Mouse (Mus musculus) neural tube, embryonic 11.5 days (tissue): ENCODE results near the gene Gzmk. TPM values are rescaled to one million over a fixed set of nuclear protein-coding genes. Genes with fewer than 3 reads are reported as not detected.

Experiments used
- ATAC-seq: fragments of 200-750 bp; cut with Nextera tagmentation; 2 replicates; pipeline ENCODE4 v1.8.0; 2017; ENCODE audit warnings: moderate number of reproducible peaks, mild to moderate bottlenecking, moderate TSS enrichment, moderate library complexity; ENCODE audit not compliant: insufficient read depth, low FRiP score, low TSS enrichment
- DNase-seq: peaks from one replicate; pipeline ENCODE4 v3.0.0-alpha.2; 2015; ENCODE audit warnings: low spot score
- H3K27ac ChIP-seq: fragments of 300-500 bp; sonication (generic); 2 replicates; pipeline ENCODE4 v1.5.1; 2014; ENCODE audit warnings: low read depth, mild to moderate bottlenecking, low read length
- H3K27me3 ChIP-seq: fragments of 300-500 bp; sonication (generic); 2 replicates; pipeline ENCODE4 v1.6.1; 2014; ENCODE audit warnings: mild to moderate bottlenecking, low read length, mixed read lengths; ENCODE audit not compliant: control insufficient read depth, insufficient read depth
- H3K36me3 ChIP-seq: fragments of 300-500 bp; sonication (generic); 2 replicates; pipeline ENCODE4 v1.6.1; 2014; ENCODE audit warnings: mild to moderate bottlenecking, low read length, moderate library complexity, mixed read lengths; ENCODE audit not compliant: control insufficient read depth, insufficient read depth
- H3K4me1 ChIP-seq: fragments of 300-500 bp; sonication (generic); 2 replicates; pipeline ENCODE4 v1.6.1; 2014; ENCODE audit warnings: low read length, mixed read lengths; ENCODE audit not compliant: control insufficient read depth, insufficient read depth
- H3K4me2 ChIP-seq: fragments of 300-500 bp; sonication (generic); 2 replicates; pipeline ENCODE4 v1.6.1; 2014; ENCODE audit warnings: low read depth, mild to moderate bottlenecking, moderate library complexity
- H3K4me3 ChIP-seq: fragments of 300-500 bp; sonication (generic); 2 replicates; pipeline ENCODE4 v1.5.1; 2014; ENCODE audit warnings: low read depth, low read length
- H3K9ac ChIP-seq: fragments of 300-500 bp; sonication (generic); 2 replicates; pipeline ENCODE4 v1.6.1; 2014; ENCODE audit warnings: mild to moderate bottlenecking, low read length
- H3K9me3 ChIP-seq: fragments of 300-500 bp; sonication (generic); 2 replicates; pipeline ENCODE4 v1.6.1; 2016; ENCODE audit warnings: low read length; ENCODE audit not compliant: control insufficient read depth
- WGBS: fragments of 180-500 bp; shearing (Covaris S2); extraction: QIAGEN DNeasy Blood & Tissue Kit; methylation state at CpG from one replicate; pipeline ENCODE4 v1.1.7; 2014; 5-methylcytosine and 5-hydroxymethylcytosine counted together
- polyA plus RNA-seq: library from polyadenylated mRNA; unstranded; fragments of >200 nt; fragmentation: Nextera tagmentation; extraction: Ambion mirVana; gene quantifications from 2 replicates; pipeline ENCODE4 v1.2.1, GENCODE M21; 2014

Gene Gzmk
- polyA plus RNA-seq, 1 experiment from 2014 or later, result not detected

DNA sequence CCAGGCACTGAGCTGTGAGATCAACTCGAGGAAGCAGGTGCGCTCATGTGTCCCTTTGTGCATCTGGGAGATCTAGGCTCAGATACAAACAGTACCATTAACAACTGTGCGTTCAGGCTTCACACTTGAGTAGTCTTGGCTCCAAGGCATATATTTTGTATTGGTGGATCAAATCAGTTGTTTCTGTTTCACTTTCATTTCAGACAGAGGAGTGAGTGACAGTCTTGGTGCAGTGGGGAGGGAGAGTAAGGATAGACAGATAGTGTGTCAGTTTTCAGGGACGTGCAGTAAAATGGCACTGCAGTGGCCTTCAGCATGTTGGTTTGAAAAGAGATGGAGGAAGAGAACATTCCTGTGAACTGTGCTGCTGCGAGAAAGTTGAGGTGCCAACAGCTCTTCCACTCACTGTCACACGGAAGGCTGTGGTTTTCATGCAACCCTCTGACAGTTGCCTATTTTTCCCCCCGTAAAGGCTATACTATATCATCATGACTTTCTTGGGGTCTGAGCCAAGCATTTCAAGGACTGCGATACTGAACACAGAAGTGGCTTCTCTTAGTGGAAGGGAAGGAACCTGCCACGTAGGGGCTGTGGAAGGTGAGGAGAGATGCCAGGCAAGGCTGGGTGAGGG, 27.7 kb downstream of the Gzmk start:
- no peak for ATAC-seq
- no peaks in the 10 kb centered on the region for H3K9me3 ChIP-seq
- H3K27ac ChIP-seq, result no peak overlapping the region
- no peaks in the 10 kb centered on the region for H3K4me1 ChIP-seq
- no peak overlapping the region for H3K9ac ChIP-seq
- WGBS, result 85% methylated on average over 9 of the region's 9 CpGs
- no peaks in the 10 kb centered on the region for H3K27me3 ChIP-seq
- no peak for DNase-seq
- H3K4me3 ChIP-seq, result no peak overlapping the region
- no peak overlapping the region for H3K4me2 ChIP-seq
- H3K36me3 ChIP-seq, result no peaks in the 10 kb centered on the region

DNA sequence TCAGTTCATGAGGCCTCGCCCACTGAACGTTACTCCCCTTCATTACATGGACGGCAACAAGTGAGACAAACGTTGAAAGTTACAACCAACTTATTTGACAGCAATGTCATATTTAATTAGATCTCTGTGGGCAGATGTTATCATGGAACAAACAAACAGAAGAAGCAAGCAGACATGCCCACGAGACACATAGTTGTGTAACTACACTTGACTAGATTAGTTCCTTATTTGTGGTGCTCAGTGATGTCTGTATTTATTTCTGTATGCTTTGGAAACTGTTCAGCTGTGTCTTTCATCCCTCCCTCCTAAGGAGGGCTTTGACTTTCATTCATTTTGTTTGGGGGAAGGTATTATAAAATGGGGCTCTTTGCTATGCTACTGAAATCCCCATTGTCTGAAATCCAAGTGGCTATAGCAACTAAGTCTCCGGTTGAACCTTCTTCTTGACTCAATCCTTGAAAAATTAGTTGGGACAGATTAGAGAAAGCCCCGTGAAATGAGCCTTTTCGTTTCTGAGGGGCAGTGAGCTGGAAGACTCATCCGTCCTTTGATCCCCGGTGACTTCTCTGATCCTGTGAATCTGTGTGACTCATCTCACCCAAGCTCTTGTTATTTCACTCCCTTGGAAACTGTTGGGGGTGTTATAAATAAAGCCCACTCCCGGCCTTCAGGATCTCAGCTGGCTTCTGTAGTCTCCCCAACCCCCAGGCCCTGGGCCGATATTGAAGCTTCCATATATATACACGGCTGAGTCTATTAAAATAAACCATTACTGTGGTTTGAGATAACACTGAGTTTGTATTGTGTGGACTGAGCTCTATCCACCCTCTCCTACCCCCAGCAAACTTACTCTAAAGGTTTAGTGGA, 28.7 kb downstream of the Gzmk start:
- no peaks in the 10 kb centered on the region for H3K4me1 ChIP-seq
- H3K4me3 ChIP-seq, result no peak overlapping the region
- no peaks in the 10 kb centered on the region for H3K9me3 ChIP-seq
- no peak overlapping the region for H3K9ac ChIP-seq
- H3K27ac ChIP-seq, result no peak overlapping the region
- H3K4me2 ChIP-seq, result no peak overlapping the region
- H3K36me3 ChIP-seq, result no peaks in the 10 kb centered on the region
- ATAC-seq (no peak), DNase-seq (no peak)
- H3K27me3 ChIP-seq, result no peaks in the 10 kb centered on the region
- 53% methylated on average over 13 of the region's 13 CpGs for WGBS

DNA sequence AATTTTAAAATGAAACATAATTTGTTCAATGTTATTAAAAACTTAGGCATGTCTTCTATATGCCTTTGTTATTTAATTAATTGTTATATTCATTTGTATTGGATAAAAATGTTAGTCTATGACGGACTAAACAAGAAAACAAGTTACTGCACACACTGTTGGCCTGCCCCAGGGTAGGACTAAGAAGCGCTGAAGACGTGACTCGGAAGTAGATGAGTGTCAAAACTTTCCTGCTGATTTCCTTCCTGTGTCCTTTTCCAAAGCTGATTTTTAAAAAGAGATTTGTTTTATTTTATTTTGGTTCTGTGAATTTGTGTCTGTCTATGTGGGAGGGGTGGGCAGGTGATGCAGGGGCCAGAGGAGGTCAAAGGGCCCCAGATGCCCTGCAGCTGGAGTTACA, 42.0 kb downstream of the Gzmk start:
- no peaks in the 10 kb centered on the region for H3K36me3 ChIP-seq
- no peak overlapping the region for H3K9ac ChIP-seq
- no peak for ATAC-seq
- no peaks in the 10 kb centered on the region for H3K9me3 ChIP-seq
- no peaks in the 10 kb centered on the region for H3K4me1 ChIP-seq
- H3K4me3 ChIP-seq, result no peak overlapping the region
- DNase-seq, result no peak
- no peak overlapping the region for H3K4me2 ChIP-seq
- no peak overlapping the region for H3K27ac ChIP-seq
- no peaks in the 10 kb centered on the region for H3K27me3 ChIP-seq
- WGBS, result 92% methylated on average over 4 of the region's 4 CpGs

GRCm38 (mm10) chr13:113183310-113183709, 42.4 kb downstream of the Gzmk start:
- DNase-seq (no peak), ATAC-seq (no peak)
- H3K36me3 ChIP-seq, result no peaks in the 10 kb centered on the region
- no peak overlapping the region for H3K9ac ChIP-seq
- H3K9me3 ChIP-seq, result no peaks in the 10 kb centered on the region
- H3K4me2 ChIP-seq, result no peak overlapping the region
- no peak overlapping the region for H3K4me3 ChIP-seq
- no peak overlapping the region for H3K27ac ChIP-seq
- no peaks in the 10 kb centered on the region for H3K27me3 ChIP-seq
- 89% methylated on average over 8 of the region's 8 CpGs for WGBS
- H3K4me1 ChIP-seq, result no peaks in the 10 kb centered on the region

DNA sequence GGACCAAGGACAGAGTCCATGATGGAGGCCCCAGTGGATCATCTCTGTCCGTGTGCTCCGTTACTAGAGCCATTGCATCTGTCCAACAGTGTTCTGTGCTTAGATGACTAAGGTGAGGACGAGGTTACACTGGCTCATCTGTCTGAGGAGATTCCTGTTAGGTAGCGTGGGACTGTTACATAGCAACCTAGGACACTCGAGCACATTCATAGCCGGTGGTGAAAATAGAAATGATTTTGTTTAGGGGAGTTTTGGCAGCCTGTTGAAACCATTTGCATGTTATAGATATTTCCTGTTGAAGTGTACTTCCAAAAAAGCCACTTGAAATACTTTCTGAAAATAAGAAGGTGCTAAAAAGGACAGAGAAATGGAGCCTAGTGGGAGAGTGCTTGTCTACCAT, 51.5 kb downstream of the Gzmk start:
- Histone ChIP-seq H3K9ac (no peak overlapping the region), H3K4me3 (no peak overlapping the region), H3K27ac (no peak overlapping the region), H3K4me2 (no peak overlapping the region), H3K9me3 (no peaks in the 10 kb centered on the region), H3K4me1 (no peaks in the 10 kb centered on the region), H3K36me3 (no peaks in the 10 kb centered on the region), H3K27me3 (no peaks in the 10 kb centered on the region)
- WGBS, result 93% methylated on average over 6 of the region's 6 CpGs
- DNase-seq, result no peak
- no peak for ATAC-seq

DNA sequence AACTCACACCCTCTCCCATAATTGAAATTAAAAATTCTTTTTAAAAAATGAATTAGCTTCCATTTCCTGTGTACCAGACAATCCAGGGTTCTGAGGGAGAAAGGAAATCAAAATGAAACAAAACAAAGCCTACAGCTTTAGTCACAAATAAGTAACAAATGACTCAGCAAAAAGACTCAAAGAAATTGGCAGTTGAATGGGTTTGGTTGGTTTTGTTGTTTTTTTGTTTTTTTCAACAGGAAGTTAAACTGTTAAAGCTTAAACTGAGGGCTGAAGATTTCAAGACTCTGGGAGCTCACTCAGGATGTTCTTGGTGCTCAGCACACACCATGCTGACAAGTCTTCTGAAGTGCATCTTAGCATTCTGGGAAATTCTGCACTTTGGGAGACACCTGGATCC, 55.5 kb downstream of the Gzmk start:
- H3K4me3 ChIP-seq, result no peak overlapping the region
- no peaks in the 10 kb centered on the region for H3K4me1 ChIP-seq
- DNase-seq (no peak), ATAC-seq (no peak)
- H3K36me3 ChIP-seq, result no peaks in the 10 kb centered on the region
- no peak overlapping the region for H3K9ac ChIP-seq
- no peak overlapping the region for H3K4me2 ChIP-seq
- no peak overlapping the region for H3K27ac ChIP-seq
- no peaks in the 10 kb centered on the region for H3K9me3 ChIP-seq
- no peaks in the 10 kb centered on the region for H3K27me3 ChIP-seq

- no peak overlapping the region for H3K27ac ChIP-seq
- no peak overlapping the region for H3K9ac ChIP-seq
- H3K4me3 ChIP-seq, result no peak overlapping the region
- no peaks in the 10 kb centered on the region for H3K4me1 ChIP-seq
- H3K27me3 ChIP-seq, result no peaks in the 10 kb centered on the region
- H3K36me3 ChIP-seq, result no peaks in the 10 kb centered on the region
- DNase-seq, result no peak
- no peak overlapping the region for H3K4me2 ChIP-seq
- no peaks in the 10 kb centered on the region for H3K9me3 ChIP-seq
- WGBS, result 80% methylated on average over 9 of the region's 9 CpGs
- ATAC-seq, result no peak
Observed at GRCm38 (mm10) chr13:113168018-113168534, 57.6 kb downstream of the Gzmk start.

DNA sequence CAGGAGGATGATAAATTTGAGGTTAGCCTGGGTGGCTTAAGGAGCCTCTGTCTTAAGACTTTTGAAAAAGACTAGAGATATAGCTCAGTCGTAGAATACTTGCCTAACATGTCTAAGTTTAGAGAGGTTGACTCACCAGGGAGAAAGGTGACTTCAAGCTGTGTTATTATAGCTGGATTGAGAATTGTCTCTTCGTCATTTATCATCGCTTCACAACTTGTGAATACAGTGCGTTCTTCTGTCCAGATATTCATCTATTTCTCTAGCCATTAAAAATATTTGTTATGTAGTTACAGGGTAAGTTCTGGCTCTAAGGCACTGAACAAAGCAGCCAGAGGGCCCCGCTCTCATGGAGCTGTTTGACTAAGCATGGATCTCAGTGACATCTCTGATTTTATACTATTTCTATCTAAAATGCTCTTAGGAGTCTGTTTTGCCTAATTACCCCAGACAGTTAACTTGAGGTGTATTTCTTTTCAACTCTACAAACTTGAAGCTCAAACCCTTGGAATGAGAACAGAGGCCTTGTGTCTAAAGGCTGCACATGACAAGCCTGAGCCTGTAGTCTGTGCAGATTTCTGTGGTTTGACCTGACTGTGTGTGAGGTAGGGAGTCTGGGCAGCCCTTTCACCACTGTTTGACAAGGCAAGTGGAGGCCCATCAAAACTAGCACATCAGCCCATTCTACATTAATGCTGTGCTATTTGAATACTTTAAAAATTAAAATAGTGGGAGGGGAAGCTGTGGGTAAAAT, 61.3 kb downstream of the Gzmk start:
- no peak overlapping the region for H3K9ac ChIP-seq
- H3K4me3 ChIP-seq, result no peak overlapping the region
- H3K36me3 ChIP-seq, result no peaks in the 10 kb centered on the region
- DNase-seq, result no peak
- H3K27me3 ChIP-seq, result no peaks in the 10 kb centered on the region
- H3K4me1 ChIP-seq, result no peaks in the 10 kb centered on the region
- ATAC-seq, result no peak
- 88% methylated on average over 5 of the region's 5 CpGs for WGBS
- no peaks in the 10 kb centered on the region for H3K9me3 ChIP-seq
- H3K4me2 ChIP-seq, result no peak overlapping the region
- no peak overlapping the region for H3K27ac ChIP-seq
